Mouse (Mus musculus): ENCODE data around the gene Rhou.

- TF ChIP-seq CTCF (IDR thresholded peaks at IDR 0.05) (no peak), EP300 (IDR thresholded peaks at IDR 0.05) (no peak)
Measured at GRCm38 (mm10) chr8:123684806-123685205, 31.1 kb downstream of the Rhou start.

Data from lung, postnatal 0 days (tissue).